Mouse (Mus musculus): ENCODE measurements around the gene Sik2. TPM values are rescaled to one million over a fixed set of nuclear protein-coding genes. Genes with fewer than 3 reads are reported as not detected.

Sik2 gene
- polyA plus RNA-seq, 1 experiment from 2014 or later = 15.1 TPM

DNA sequence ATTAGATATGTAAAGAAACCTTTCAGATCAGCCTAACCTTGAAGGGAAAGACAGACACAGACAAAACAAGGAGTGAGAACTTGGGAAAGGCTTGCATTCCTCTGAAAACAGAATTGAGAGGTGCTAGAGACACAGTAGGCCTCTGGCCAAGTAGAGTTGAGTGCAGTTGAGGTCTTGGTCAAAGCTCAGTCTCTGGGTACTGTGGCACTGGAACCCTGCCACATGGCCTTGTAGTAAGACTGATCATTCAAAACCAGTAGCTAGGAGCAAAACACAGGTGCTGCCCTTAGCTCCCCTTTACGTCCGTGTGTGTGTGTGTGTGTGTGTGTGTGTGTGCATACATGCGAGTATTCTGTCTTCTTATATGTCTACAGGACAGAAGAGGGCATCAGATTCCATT, 132.6 kb downstream of the Sik2 start:
- Histone ChIP-seq H3K4me3 (no peak overlapping the region), H3K4me1 (no peaks in the 10 kb centered on the region), H3K27ac (no peak overlapping the region), H3K27me3 (no peaks in the 10 kb centered on the region), H3K9me3 (replicated peaks) (no peaks in the 10 kb centered on the region), H3K9ac (no peak overlapping the region), H3K4me2 (no peak overlapping the region), H3K36me3 (ENCODE audit: poor library complexity, severe bottlenecking) (peaks cover 87% of the 10 kb centered on the region)
- ATAC-seq = no peak
- WGBS = 90% methylated on average over 3 of the region's 3 CpGs

DNA sequence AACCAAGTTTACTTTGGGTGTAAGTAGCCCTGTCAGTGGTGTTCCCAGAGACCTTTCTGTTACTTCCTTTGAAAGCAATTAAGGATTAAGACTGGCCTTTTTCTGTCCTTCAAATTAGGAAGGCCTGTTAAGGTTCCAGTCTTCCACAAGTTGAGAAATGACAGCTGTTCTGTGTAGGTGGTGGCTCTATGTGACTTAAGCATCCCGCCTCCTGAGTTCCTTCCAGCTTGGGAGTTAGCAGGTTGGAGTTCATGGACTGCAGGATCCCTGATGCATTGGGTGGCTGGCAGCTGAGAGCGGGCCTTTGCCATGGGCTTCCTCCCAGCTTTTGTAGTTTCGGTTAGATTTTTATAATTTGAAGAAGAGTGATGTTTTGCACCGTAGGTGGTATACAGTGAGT, 133.4 kb downstream of the Sik2 start:
- Histone ChIP-seq H3K4me1 (no peaks in the 10 kb centered on the region), H3K9ac (no peak overlapping the region), H3K36me3 (ENCODE audit: poor library complexity, severe bottlenecking) (peaks cover 88% of the 10 kb centered on the region), H3K27ac (no peak overlapping the region), H3K4me2 (no peak overlapping the region), H3K4me3 (no peak overlapping the region), H3K9me3 (replicated peaks) (no peaks in the 10 kb centered on the region), H3K27me3 (no peaks in the 10 kb centered on the region)
- WGBS = 97% methylated on average over 4 of the region's 4 CpGs
- no peak for ATAC-seq

DNA sequence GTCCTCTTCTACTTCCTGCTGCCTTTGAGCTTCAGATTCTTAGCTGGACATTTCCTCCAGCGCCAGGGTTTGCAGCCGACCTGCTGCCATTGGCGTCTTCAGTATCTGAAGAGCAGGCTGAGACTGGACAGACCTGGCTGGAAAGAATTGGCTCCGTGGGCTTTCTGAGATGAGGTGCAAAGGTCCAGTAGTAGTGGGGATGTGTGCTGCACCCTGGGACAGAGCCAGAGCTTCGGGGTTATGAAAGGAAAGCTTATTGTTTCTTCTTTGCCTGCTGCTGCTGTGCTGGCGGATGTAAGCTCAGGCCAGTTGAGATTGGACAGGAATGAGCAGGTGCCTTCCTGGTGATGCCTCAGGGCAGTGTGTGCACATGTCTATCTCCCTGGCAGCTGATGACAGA, 134.8 kb downstream of the Sik2 start:
- Histone ChIP-seq H3K9me3 (replicated peaks) (no peaks in the 10 kb centered on the region), H3K36me3 (ENCODE audit: poor library complexity, severe bottlenecking) (peaks cover 85% of the 10 kb centered on the region), H3K4me2 (no peak overlapping the region), H3K4me3 (no peak overlapping the region), H3K27ac (no peak overlapping the region), H3K27me3 (no peaks in the 10 kb centered on the region), H3K9ac (no peak overlapping the region), H3K4me1 (no peaks in the 10 kb centered on the region)
- 93% methylated on average over 6 of the region's 6 CpGs for WGBS
- no peak for ATAC-seq

DNA sequence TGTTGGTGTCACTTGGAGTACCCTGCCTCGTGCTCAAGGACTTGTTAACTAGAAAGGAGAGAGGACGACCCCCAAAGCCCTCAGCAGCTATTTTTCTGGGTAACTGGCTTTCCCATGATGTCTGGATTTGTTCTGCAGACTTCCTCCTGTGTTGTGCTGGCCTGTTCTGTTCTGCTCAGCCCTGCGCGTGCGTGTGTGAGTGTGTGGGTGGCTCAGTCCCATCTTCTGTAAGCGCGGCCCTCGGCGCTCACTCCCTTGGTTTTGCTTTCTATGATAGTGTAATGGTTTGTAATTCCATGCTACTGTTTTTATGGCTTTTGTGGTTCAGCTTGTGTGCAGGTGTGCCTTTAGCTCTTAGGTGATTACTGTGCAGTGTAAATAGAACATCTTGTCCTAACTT, 135.7 kb downstream of the Sik2 start:
- Histone ChIP-seq H3K4me2 (no peak overlapping the region), H3K27ac (no peak overlapping the region), H3K36me3 (ENCODE audit: poor library complexity, severe bottlenecking) (peaks cover 85% of the 10 kb centered on the region), H3K4me1 (no peaks in the 10 kb centered on the region), H3K9ac (no peak overlapping the region), H3K9me3 (replicated peaks) (no peaks in the 10 kb centered on the region), H3K27me3 (no peaks in the 10 kb centered on the region), H3K4me3 (no peak overlapping the region)
- 94% methylated on average over 9 of the region's 9 CpGs for WGBS
- no peak for ATAC-seq

DNA sequence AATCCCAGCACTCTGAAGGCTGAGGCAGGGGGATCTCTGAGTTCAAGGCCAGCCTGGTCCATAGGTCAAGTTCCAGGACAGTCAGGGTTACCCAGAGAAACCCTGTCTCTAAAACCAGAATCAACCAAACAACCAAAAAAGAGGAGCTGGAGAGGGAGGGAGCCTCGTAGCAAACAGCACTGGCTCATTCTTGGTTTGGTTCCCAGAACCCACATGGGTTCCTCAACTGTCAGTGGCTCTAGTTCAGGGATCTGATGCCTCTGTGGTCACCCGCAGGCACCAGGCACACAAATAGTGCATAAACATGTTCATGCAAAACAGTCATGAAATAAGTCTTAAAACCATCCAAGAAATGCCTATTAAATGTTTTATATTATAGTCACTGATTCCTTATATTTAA, 140.7 kb downstream of the Sik2 start:
- WGBS = 89% methylated on average over 2 of the region's 2 CpGs
- H3K27me3 ChIP-seq = no peaks in the 10 kb centered on the region
- no peak for ATAC-seq
- H3K4me2 ChIP-seq = no peak overlapping the region
- no peak overlapping the region for H3K4me3 ChIP-seq
- no peak overlapping the region for H3K27ac ChIP-seq
- H3K9me3 ChIP-seq (replicated peaks) = no peaks in the 10 kb centered on the region
- no peak overlapping the region for H3K9ac ChIP-seq
- H3K4me1 ChIP-seq = no peaks in the 10 kb centered on the region
- H3K36me3 ChIP-seq (ENCODE audit: poor library complexity, severe bottlenecking) = peaks cover 82% of the 10 kb centered on the region

DNA sequence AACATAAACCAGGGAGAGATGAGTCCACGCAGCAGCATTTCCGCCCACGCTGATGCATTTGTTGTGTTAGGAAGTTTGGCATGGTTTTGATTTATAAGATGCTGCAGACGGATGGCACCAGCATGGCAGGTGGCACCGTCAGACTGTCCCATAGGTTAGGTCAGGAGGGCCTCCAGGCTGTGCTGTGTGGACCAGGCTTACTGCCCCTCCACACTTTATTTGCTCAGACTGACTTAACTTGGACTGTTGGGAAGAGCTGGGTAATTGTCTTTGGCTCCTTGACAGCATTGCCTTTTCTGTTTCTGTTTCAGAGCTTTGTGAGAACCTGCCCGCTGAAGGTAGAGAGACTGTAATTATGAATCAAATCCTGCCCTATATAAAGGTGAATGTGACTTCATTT, 141.9 kb downstream of the Sik2 start:
- Histone ChIP-seq H3K4me2 (no peak overlapping the region), H3K4me1 (0 out of 2 replicates have a peak, but pooled peaks cover 3% of the 10 kb centered on the region), H3K9me3 (replicated peaks) (no peaks in the 10 kb centered on the region), H3K36me3 (ENCODE audit: poor library complexity, severe bottlenecking) (peaks cover 84% of the 10 kb centered on the region), H3K27ac (no peak overlapping the region), H3K27me3 (no peaks in the 10 kb centered on the region), H3K9ac (no peak overlapping the region), H3K4me3 (no peak overlapping the region)
- ATAC-seq = no peak
- 92% methylated on average over 6 of the region's 6 CpGs for WGBS

DNA sequence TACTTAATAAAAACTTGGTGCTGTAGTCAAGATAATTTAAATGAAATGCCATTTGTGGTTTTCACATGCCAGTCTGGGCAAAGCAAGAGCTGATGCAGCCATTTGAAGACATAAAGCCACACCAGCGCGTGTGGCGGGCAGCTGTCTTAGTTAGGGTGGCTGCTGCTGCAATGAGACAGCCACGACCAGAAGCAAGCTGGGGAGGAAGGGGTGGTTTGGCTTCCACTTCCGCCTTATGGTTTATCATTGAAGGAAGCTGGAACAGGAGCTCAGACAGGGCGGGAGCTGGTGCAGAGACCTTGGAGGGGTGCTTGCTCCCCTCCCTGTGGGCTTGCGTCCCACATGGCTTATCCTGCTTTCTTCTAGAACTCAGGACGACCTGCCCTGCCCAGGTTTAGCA, 143.1 kb downstream of the Sik2 start:
- no peak for ATAC-seq
- H3K27ac ChIP-seq = no peak overlapping the region
- H3K4me1 ChIP-seq = 0 out of 2 replicates have a peak, but pooled peaks cover 5% of the 10 kb centered on the region
- H3K4me2 ChIP-seq = no peak overlapping the region
- H3K9ac ChIP-seq = no peak overlapping the region
- H3K36me3 ChIP-seq (ENCODE audit: poor library complexity, severe bottlenecking) = peaks cover 91% of the 10 kb centered on the region
- H3K9me3 ChIP-seq (replicated peaks) = no peaks in the 10 kb centered on the region
- H3K4me3 ChIP-seq = no peak overlapping the region
- WGBS = 82% methylated on average over 8 of the region's 8 CpGs
- H3K27me3 ChIP-seq = no peaks in the 10 kb centered on the region

DNA sequence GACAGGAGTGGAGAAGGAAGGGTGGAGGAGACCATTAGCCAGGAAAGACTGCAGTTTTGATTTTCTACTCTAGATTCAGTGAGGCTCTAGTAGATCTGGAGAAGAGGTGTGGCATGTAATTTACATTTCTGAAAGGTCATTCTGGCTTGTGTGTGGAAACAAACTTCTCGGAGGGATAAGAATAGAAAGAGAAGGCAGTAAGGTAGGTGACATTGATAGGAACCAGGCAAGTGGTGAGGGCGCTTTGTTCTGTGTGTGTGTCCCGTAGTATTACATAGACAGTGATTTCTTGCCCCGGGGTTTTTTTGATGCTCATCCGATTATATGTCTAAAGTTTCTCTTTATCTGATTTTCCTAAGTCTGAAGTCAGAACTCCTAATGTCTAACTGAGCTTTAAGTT, 144.0 kb downstream of the Sik2 start:
- H3K27me3 ChIP-seq = no peaks in the 10 kb centered on the region
- H3K27ac ChIP-seq = no peak overlapping the region
- H3K4me2 ChIP-seq = no peak overlapping the region
- H3K36me3 ChIP-seq (ENCODE audit: poor library complexity, severe bottlenecking) = peaks cover 91% of the 10 kb centered on the region
- 94% methylated on average over 5 of the region's 5 CpGs for WGBS
- H3K4me3 ChIP-seq = no peak overlapping the region
- no peak overlapping the region for H3K9ac ChIP-seq
- no peak for ATAC-seq
- no peaks in the 10 kb centered on the region for H3K9me3 ChIP-seq (replicated peaks)
- H3K4me1 ChIP-seq = peaks cover 14% of the 10 kb centered on the region; the same call in 1 of the 2 replicates

DNA sequence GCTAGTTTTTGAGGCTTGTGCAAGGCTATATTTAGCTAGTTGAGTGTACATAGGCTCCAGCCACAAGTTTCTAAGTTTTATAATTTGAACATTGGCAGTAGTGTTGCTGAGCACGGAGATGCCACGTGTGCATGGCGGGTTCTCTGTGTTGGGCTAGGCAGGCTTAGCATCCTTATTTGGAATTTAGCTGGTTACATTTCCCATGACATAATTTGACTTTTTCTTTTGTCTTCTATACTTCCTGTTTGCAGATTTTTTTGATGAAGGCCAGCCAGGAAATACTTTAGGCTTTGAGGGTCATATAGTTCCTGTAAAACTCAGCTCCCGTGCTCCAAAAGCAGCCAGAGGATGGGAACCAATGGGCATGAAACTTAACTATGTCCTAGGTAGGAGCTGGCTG, 145.0 kb downstream of the Sik2 start:
- Histone ChIP-seq H3K4me1 (peaks cover 14% of the 10 kb centered on the region; the same call in 1 of the 2 replicates), H3K36me3 (ENCODE audit: poor library complexity, severe bottlenecking) (peaks cover 93% of the 10 kb centered on the region), H3K27me3 (no peaks in the 10 kb centered on the region), H3K4me3 (no peak overlapping the region), H3K9ac (no peak overlapping the region), H3K27ac (no peak overlapping the region), H3K9me3 (replicated peaks) (no peaks in the 10 kb centered on the region), H3K4me2 (no peak overlapping the region)
- ATAC-seq = no peak
- WGBS = 93% methylated on average over 4 of the region's 4 CpGs

DNA sequence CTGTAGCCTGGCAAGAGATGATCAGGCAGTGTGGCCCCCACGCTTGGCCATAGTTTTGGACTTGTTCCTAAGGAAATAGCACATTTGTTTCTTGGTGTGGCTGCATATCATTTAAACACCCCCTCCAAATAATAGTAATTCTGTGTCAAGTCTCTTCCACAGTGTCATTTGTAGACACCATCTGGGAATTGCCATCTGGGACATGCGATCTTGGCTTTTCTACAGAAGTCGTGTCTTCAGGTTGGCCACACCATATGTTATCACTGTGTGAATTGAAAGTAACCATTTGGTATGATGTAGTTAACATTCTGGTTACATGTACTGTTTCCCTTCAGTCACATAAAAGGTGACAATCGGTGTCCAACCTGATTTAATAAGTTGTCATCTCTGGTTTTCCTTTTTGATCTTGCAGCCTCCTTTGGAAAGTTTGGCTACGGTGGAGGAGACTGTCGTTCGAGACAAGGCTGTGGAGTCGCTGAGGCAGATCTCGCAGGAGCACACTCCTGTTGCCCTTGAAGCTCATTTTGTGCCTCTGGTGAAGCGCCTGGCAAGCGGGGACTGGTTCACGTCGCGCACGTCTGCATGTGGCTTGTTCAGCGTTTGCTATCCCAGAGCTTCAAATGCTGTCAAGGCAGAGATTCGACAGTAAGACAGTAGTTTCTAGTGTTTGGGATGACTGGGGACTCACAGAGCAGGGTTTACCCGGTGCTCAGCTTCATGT, 147.6 kb downstream of the Sik2 start:
- no peak overlapping the region for H3K4me3 ChIP-seq
- no peak overlapping the region for H3K9ac ChIP-seq
- ATAC-seq = peak; percentile 28; the same call in 1 of the 2 replicates
- H3K27ac ChIP-seq = peak overlapping the region; percentile 60
- H3K27me3 ChIP-seq = no peaks in the 10 kb centered on the region
- H3K4me2 ChIP-seq = no peak overlapping the region
- H3K9me3 ChIP-seq (replicated peaks) = no peaks in the 10 kb centered on the region
- H3K36me3 ChIP-seq (ENCODE audit: poor library complexity, severe bottlenecking) = peaks cover 67% of the 10 kb centered on the region
- peaks cover 24% of the 10 kb centered on the region for H3K4me1 ChIP-seq
- 82% methylated on average over 18 of the region's 18 CpGs for WGBS

DNA sequence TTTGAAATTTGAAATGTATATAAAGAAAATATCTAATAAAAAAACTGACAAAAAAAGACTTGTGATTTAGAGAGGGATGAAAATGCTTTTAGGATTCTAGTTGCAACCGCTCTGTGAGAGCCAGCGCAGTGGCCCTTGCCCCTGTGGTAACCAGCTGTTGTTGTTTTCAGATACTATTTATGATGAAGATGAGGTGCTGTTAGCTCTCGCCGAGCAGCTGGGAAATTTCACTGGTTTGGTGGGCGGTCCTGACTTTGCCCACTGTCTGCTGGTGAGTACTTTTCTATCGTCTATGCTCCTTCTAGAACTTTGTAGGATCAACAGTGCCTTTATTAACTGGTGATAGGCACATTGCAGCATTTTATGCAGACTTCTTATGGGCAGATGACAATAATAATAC, 150.2 kb downstream of the Sik2 start:
- ATAC-seq = no peak
- no peak overlapping the region for H3K4me3 ChIP-seq
- H3K9ac ChIP-seq = no peak overlapping the region
- no peaks in the 10 kb centered on the region for H3K9me3 ChIP-seq (replicated peaks)
- no peaks in the 10 kb centered on the region for H3K27me3 ChIP-seq
- H3K4me1 ChIP-seq = peaks cover 35% of the 10 kb centered on the region
- peaks cover 45% of the 10 kb centered on the region for H3K36me3 ChIP-seq (ENCODE audit: poor library complexity, severe bottlenecking)
- 90% methylated on average over 6 of the region's 6 CpGs for whole genome bisulfite sequencing
- H3K4me2 ChIP-seq = no peak overlapping the region
- no peak overlapping the region for H3K27ac ChIP-seq

DNA sequence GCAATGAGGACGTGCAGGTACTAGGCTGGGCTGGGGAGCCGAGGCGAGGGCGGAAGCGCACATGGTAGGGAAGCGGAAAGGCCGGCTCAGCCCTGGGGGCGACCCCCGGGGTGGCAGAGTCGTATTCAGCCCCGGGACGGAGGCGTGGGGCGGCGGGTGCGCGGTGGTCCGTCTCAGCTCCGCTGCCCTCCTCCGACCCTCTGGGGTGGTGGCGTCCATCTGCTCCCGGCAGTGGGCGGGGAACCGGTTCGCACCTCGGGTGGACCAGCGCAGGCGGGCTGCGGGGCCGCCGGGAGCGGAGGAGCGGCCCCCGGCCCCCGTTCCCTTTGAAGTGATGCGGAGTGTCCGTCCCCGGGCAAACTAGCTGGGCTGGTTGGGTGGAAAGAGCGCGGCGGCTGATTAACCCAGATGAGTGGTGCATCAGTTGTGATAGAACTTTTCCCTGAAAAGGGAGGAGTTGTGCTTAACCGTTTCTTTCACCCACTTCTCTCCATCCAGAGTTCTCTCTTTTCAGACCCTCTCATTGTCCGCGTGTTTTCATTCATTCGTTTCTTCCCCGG, 151.7 kb downstream of the Sik2 start:
- WGBS = under 1% methylated on average over 37 of the region's 46 CpGs
- H3K9me3 ChIP-seq (replicated peaks) = no peaks in the 10 kb centered on the region
- peaks cover 44% of the 10 kb centered on the region for H3K4me1 ChIP-seq
- H3K27me3 ChIP-seq = no peaks in the 10 kb centered on the region
- H3K4me3 ChIP-seq = peak overlapping the region; percentile 83
- H3K27ac ChIP-seq = peak overlapping the region; percentile 82
- ATAC-seq = no peak; the same call in 1 of the 2 replicates
- peaks cover 31% of the 10 kb centered on the region for H3K36me3 ChIP-seq (ENCODE audit: poor library complexity, severe bottlenecking)
- peak overlapping the region; percentile 83 for H3K9ac ChIP-seq
- peak overlapping the region; percentile 70 for H3K4me2 ChIP-seq
